Comparison of ENCODE assay signal across 8 mouse cellular contexts in the genomic region with DNA sequence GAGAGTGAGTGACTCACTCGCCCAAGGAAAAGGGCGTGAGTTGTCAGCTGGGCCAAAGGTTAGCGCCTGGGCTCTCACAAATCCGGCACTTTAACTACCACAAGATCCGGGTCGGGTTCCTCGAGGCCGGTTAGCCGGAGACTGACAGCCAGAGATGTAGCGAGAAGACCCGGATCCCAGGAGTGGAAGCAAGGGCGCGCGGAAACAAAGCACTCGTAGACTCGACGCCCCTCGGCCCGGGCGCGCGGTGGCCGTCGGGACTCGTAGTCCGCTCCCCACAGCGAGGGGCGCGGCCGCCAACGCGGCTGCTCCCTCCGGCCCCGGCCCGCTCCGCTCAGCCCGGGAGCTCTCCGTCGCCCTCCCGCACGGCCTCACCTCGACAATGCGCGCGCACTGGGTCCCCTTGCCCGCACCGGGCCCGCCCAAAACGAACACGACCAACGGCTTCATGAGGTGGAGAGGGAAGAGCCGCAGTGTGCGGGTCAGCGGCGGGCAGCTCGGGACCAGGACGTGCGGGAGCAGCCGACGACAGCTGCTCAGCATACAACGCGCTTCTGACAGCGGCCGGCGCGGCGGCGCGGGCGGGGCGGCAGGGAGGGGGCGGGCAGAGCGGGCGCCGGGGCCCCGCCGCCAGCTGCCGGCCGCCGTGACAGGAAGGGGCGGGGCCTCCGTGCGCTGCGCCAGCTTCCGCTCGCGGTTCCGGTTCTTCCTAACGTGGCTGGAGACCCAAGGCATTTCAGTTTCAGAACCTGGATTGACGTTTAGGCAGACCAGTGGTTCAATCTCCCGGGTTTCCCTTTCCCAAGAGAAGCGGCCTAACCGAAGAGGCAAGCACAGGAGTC. TPM values are rescaled to one million over a fixed set of nuclear protein-coding genes. Genes with fewer than 3 reads are reported as not detected.
A peak's percentile ranks its signal among the peaks of the same experiment; 100 is the strongest.
DNase-seq lines count a peak whose midpoint lies in the region; ATAC-seq lines count a peak whose summit lies in the region.

Gene Cmpk1 (minus strand): TSS at position 651 of the 842 bp plus-strand sequence.

- H3K4me1 ChIP-seq in intestine, embryonic 14.5 days (replicated peaks; ENCODE audit: control insufficient read depth, insufficient read depth, low read length), result peaks cover 4% of the 10 kb centered on the region

- H3K4me3 ChIP-seq in intestine, embryonic 14.5 days (ENCODE audit: low read depth, low read length), result peak within 1 kb of the TSS; percentile 77

- H3K9ac ChIP-seq in intestine, embryonic 14.5 days (ENCODE audit: low read length), result peak within 1 kb of the TSS; percentile 94

- peak within 1 kb of the TSS; percentile 100 for H3K27ac ChIP-seq in intestine, embryonic 14.5 days (ENCODE audit: low read depth)

- intact Hi-C loops in gastrocnemius, postnatal 36 days (cut with DNase I), result no loop called here
- intact Hi-C loops in left cerebral cortex, postnatal 10 days (cut with DNase I), result no loop called here

- no peaks in the 10 kb centered on the region for H3K9me3 ChIP-seq in intestine, embryonic 14.5 days (ENCODE audit: control insufficient read depth, low read length)

- under 1% methylated on average over 84 of the region's 93 CpGs for WGBS in intestine, embryonic 14.5 days

- no peaks in the 10 kb centered on the region for H3K36me3 ChIP-seq in intestine, embryonic 14.5 days (ENCODE audit: control insufficient read depth, insufficient read depth, low read length)

- peak; percentile 96 for ATAC-seq in intestine, embryonic 14.5 days (replicated peaks; ENCODE audit: low FRiP score, low TSS enrichment, low read depth)
- peak; percentile 78 for ATAC-seq in megakaryocyte progenitor cell, adult 5-6 weeks (replicated peaks; ENCODE audit: poor library complexity)

- peak within 1 kb of the TSS; percentile 95 for H3K4me2 ChIP-seq in intestine, embryonic 14.5 days (ENCODE audit: low read length)

- DNase-seq in adrenal gland, adult 2 months, result peak; percentile 92
- DNase-seq in embryo, embryonic 11 days, result peak; percentile 95
- peak; percentile 74 to 81 for DNase-seq in gastrocnemius, postnatal 36 days
- DNase-seq in intestine, embryonic 14.5 days (ENCODE audit: low spot score), result peak; percentile 90
- peak; percentile 73 to 95 for DNase-seq in left cerebral cortex, postnatal 10 days (ENCODE audit: extremely low spot score in 1 of 2, low spot score in 2 of 2)
- peak; percentile 85 for DNase-seq in right cerebral cortex, postnatal 14 days
- peak; percentile 85 for DNase-seq in urinary bladder, postnatal 25 days (ENCODE audit: low spot score)

- no peaks in the 10 kb centered on the region for H3K27me3 ChIP-seq in intestine, embryonic 14.5 days (replicated peaks; ENCODE audit: control insufficient read depth, insufficient read depth, low read length)

RNA-seq across cellular contexts. Expression of gene Cmpk1, which starts in this region (rescaled TPM):
- total RNA-seq in adrenal gland, adult 2 months (2021), result 100 to 1,000 TPM; 106 to 118 TPM
- 30.9 and 37.6 TPM in 2 replicates for polyA plus RNA-seq in adrenal gland, adult 2 months (2012; rRNA removed)
- 10 to 100 TPM; 18.1 to 20.2 TPM for total RNA-seq in gastrocnemius, postnatal 36 days (2021)
- 98.0 and 98.9 TPM in 2 replicates for polyA plus RNA-seq in intestine, embryonic 14.5 days (2014; fragmentation: Nextera tagmentation; extraction: Ambion mirVana)
- total RNA-seq in left cerebral cortex, postnatal 10 days (2021), result 100 to 1,000 TPM; 132 to 133 TPM
- 76.3 and 76.4 TPM in 2 replicates for total RNA-seq in megakaryocyte progenitor cell, adult 5-6 weeks (2015)
- 145 and 167 TPM in 2 replicates for total RNA-seq in megakaryocyte progenitor cell, adult 5-6 weeks (2017)

Comparison
In these comparisons a context has a peak if more than half of its experiments do, and no peak if none do; other contexts are left out.
1. Peak in every context shown above with its lines: DNase-seq, ATAC-seq, H3K4me3 ChIP-seq and H3K27ac ChIP-seq.